Mouse (Mus musculus) midbrain, embryonic 15.5 days (tissue): ENCODE measurements at regions not wholly inside any gene's neighbourhood (a gene's known extent, or its start where the extent isn't known, plus 50 kb on each side); places are given as distances from the start of the nearest gene placed in this dataset.

ENCODE experiments used
- ATAC-seq: fragments of 200-750 bp; cut with Nextera tagmentation; replicated peaks from 2 replicates; pipeline ENCODE4 v1.8.0; 2017; ENCODE audit warnings: moderate TSS enrichment
- H3K27ac ChIP-seq: fragments of 300-500 bp; sonication (generic); 2 replicates; pipeline ENCODE4 v1.5.1; 2015; ENCODE audit warnings: mild to moderate bottlenecking, inconsistent platforms
- H3K27me3 ChIP-seq: fragments of 300-500 bp; sonication (generic); replicated peaks from 2 replicates; pipeline ENCODE4 v1.6.1; 2015; ENCODE audit warnings: inconsistent platforms
- H3K36me3 ChIP-seq: fragments of 300-500 bp; sonication (generic); replicated peaks from 2 replicates; pipeline ENCODE4 v1.6.1; 2015; ENCODE audit warnings: inconsistent platforms
- H3K4me1 ChIP-seq: fragments of 300-500 bp; sonication (generic); 2 replicates; pipeline ENCODE4 v1.6.1; 2015; ENCODE audit warnings: inconsistent platforms
- H3K4me2 ChIP-seq: fragments of 300-500 bp; sonication (generic); 2 replicates; pipeline ENCODE4 v1.6.1; 2015; ENCODE audit warnings: inconsistent platforms, mild to moderate bottlenecking, moderate library complexity
- H3K4me3 ChIP-seq: fragments of 300-500 bp; sonication (generic); 2 replicates; pipeline ENCODE4 v1.5.1; 2015; ENCODE audit warnings: mild to moderate bottlenecking, inconsistent platforms
- H3K9ac ChIP-seq: fragments of 300-500 bp; sonication (generic); 2 replicates; pipeline ENCODE4 v1.6.1; 2015; ENCODE audit warnings: mild to moderate bottlenecking, inconsistent platforms
- H3K9me3 ChIP-seq: fragments of 300-500 bp; sonication (generic); 2 replicates; pipeline ENCODE4 v1.6.1; 2016; ENCODE audit warnings: inconsistent platforms
- WGBS: fragments of 180-500 bp; shearing (Covaris S2); methylation state at CpG from one replicate; pipeline ENCODE4 v1.1.7; 2015; ENCODE audit warnings: mixed read lengths; 5-methylcytosine and 5-hydroxymethylcytosine counted together

DNA sequence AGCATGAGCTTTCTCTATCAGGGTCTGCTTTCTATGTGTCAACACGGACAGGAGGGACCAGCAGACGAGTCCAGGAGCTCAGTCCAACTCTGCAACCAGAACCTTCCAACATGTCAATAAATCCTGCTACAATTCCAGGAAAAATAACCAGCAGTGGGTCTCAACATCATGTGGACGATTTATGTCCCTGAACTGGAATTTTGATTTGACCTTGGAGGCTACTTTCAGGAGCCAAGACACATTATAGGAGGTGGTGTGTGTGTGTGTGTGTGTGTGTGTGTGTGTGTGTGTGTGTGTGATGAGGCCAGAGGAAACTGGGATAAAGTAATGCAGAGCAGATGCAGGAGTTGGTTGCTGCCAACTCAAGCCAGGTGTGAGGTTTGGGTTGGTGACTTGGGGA lies 107.8 kb downstream of the Edn3 start:
- WGBS: 83% methylated on average over 3 of the region's 3 CpGs
- peaks cover 4% of the 10 kb centered on the region for H3K4me1 ChIP-seq
- no peak for ATAC-seq
- H3K4me2 ChIP-seq: no peak overlapping the region
- H3K9me3 ChIP-seq: no peaks in the 10 kb centered on the region
- no peak overlapping the region for H3K4me3 ChIP-seq
- no peaks in the 10 kb centered on the region for H3K36me3 ChIP-seq
- no peak overlapping the region for H3K9ac ChIP-seq
- no peak overlapping the region for H3K27ac ChIP-seq
- H3K27me3 ChIP-seq: no peaks in the 10 kb centered on the region

DNA sequence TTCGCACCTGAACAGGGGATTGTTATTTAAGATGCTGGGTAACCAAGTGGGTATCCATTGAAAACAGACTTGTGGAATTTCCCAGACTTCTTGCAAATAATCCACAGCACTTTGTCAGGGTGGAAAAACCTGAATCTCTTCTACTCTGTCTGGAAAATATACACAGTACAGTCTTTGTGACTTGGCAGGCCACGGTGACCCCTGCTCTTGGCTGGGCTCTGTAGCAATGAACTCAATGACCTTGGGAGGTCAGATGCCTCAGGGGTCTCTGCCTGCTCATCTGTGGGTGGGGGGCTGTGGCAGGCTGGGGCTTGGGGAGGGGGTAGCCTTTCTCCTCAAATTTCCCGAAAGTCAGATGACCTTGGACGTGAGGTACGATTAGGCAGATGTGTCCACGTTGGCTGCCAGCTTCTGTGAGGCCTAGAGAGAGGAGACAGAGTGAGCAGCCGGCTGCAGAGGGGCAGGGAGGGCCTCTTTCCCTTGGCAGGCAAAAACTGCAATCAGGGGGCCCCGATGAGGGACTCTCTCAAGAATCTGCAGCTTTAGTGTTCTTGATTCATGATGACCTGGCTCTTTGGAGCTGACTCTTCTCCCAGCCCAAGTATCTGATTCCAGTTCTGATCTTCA lies 108.4 kb downstream of the Edn3 start:
- ATAC-seq: no peak
- Histone ChIP-seq H3K4me3 (no peak overlapping the region), H3K9ac (no peak overlapping the region), H3K27me3 (no peaks in the 10 kb centered on the region), H3K27ac (no peak overlapping the region), H3K4me1 (peaks cover 4% of the 10 kb centered on the region), H3K4me2 (no peak overlapping the region), H3K9me3 (no peaks in the 10 kb centered on the region), H3K36me3 (no peaks in the 10 kb centered on the region)
- WGBS: 78% methylated on average over 8 of the region's 8 CpGs

- Histone ChIP-seq H3K4me2 (no peak overlapping the region), H3K4me3 (no peak overlapping the region), H3K36me3 (no peaks in the 10 kb centered on the region), H3K9ac (no peak overlapping the region), H3K27ac (no peak overlapping the region), H3K9me3 (no peaks in the 10 kb centered on the region), H3K27me3 (no peaks in the 10 kb centered on the region), H3K4me1 (peaks cover 4% of the 10 kb centered on the region)
- WGBS: 62% methylated on average over 5 of the region's 5 CpGs
- ATAC-seq: no peak
Measured at GRCm38 (mm10) chr2:174870284-174870683, 109.9 kb downstream of the Edn3 start.

DNA sequence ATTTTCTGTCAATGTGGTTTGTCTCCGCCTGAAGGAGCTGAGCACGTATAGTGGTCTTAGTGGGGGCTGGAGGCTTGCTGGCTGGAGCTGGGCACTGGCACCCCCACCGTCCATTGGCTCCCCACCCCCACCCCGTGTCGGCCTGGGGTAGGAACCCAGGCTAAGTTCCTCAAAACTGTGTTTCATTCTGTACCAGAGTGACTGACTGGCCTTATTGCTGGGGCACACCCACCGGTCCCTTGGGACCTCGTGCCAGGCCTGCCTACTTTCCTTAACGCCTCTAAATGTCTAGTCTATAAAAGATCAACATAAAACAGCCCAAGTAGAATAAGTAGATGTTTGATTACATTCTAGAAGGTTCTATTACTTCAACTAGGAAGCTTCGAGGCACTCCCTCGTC lies 110.8 kb downstream of the Edn3 start:
- Histone ChIP-seq H3K36me3 (no peaks in the 10 kb centered on the region), H3K4me3 (no peak overlapping the region), H3K4me1 (peaks cover 4% of the 10 kb centered on the region), H3K9me3 (no peaks in the 10 kb centered on the region), H3K4me2 (no peak overlapping the region), H3K27ac (no peak overlapping the region), H3K9ac (no peak overlapping the region), H3K27me3 (no peaks in the 10 kb centered on the region)
- 86% methylated on average over 10 of the region's 10 CpGs for WGBS
- ATAC-seq: no peak

- no peak overlapping the region for H3K27ac ChIP-seq
- no peak overlapping the region for H3K9ac ChIP-seq
- peaks cover 4% of the 10 kb centered on the region for H3K4me1 ChIP-seq
- WGBS: 45% methylated on average over 3 of the region's 3 CpGs
- H3K4me3 ChIP-seq: no peak overlapping the region
- no peaks in the 10 kb centered on the region for H3K27me3 ChIP-seq
- H3K4me2 ChIP-seq: no peak overlapping the region
- no peaks in the 10 kb centered on the region for H3K9me3 ChIP-seq
- no peaks in the 10 kb centered on the region for H3K36me3 ChIP-seq
- ATAC-seq: no peak
Measured at GRCm38 (mm10) chr2:174871844-174872243, 111.4 kb downstream of the Edn3 start.

GRCm38 (mm10) chr2:174876886-174877285 lies 116.5 kb downstream of the Edn3 start:
- Histone ChIP-seq H3K4me3 (no peak overlapping the region), H3K9me3 (no peaks in the 10 kb centered on the region), H3K9ac (no peak overlapping the region), H3K4me2 (no peak overlapping the region), H3K27me3 (no peaks in the 10 kb centered on the region), H3K36me3 (no peaks in the 10 kb centered on the region), H3K27ac (no peak overlapping the region), H3K4me1 (peaks cover 3% of the 10 kb centered on the region)
- WGBS: 65% methylated on average over 5 of the region's 5 CpGs
- no peak for ATAC-seq

GRCm38 (mm10) chr2:174878979-174879378 lies 118.6 kb downstream of the Edn3 start:
- 72% methylated on average over 4 of the region's 4 CpGs for WGBS
- Histone ChIP-seq H3K4me2 (no peak overlapping the region), H3K9ac (no peak overlapping the region), H3K27ac (no peak overlapping the region), H3K36me3 (no peaks in the 10 kb centered on the region), H3K27me3 (no peaks in the 10 kb centered on the region), H3K4me3 (no peak overlapping the region), H3K4me1 (peaks cover 2% of the 10 kb centered on the region; the same call in 1 of the 2 replicates), H3K9me3 (no peaks in the 10 kb centered on the region)
- no peak for ATAC-seq

- Histone ChIP-seq H3K4me2 (no peak overlapping the region), H3K27me3 (no peaks in the 10 kb centered on the region), H3K27ac (no peak overlapping the region), H3K4me3 (no peak overlapping the region), H3K9me3 (no peaks in the 10 kb centered on the region), H3K4me1 (peaks cover 6% of the 10 kb centered on the region; the same call in 1 of the 2 replicates), H3K36me3 (no peaks in the 10 kb centered on the region), H3K9ac (no peak overlapping the region)
- 85% methylated on average over 13 of the region's 13 CpGs for WGBS
- ATAC-seq: no peak
Measured at GRCm38 (mm10) chr2:174880659-174881058, 120.2 kb downstream of the Edn3 start.

GRCm38 (mm10) chr2:174884232-174885225 lies 124.1 kb downstream of the Edn3 start:
- ATAC-seq: no peak
- no peak overlapping the region for H3K4me2 ChIP-seq
- H3K9ac ChIP-seq: no peak overlapping the region
- H3K9me3 ChIP-seq: no peaks in the 10 kb centered on the region
- no peak overlapping the region for H3K27ac ChIP-seq
- 62% methylated on average over 19 of the region's 19 CpGs for WGBS
- no peak overlapping the region for H3K4me3 ChIP-seq
- H3K36me3 ChIP-seq: no peaks in the 10 kb centered on the region
- H3K4me1 ChIP-seq: peaks cover 6% of the 10 kb centered on the region; the same call in 1 of the 2 replicates
- H3K27me3 ChIP-seq: no peaks in the 10 kb centered on the region

- H3K9me3 ChIP-seq: no peaks in the 10 kb centered on the region
- no peaks in the 10 kb centered on the region for H3K36me3 ChIP-seq
- no peaks in the 10 kb centered on the region for H3K27me3 ChIP-seq
- no peak; the same call in 1 of the 2 replicates for ATAC-seq
- no peak overlapping the region for H3K9ac ChIP-seq
- 76% methylated on average over 7 of the region's 7 CpGs for WGBS
- no peak overlapping the region for H3K4me2 ChIP-seq
- H3K4me1 ChIP-seq: no peaks in the 10 kb centered on the region
- H3K27ac ChIP-seq: no peak overlapping the region
- H3K4me3 ChIP-seq: no peak overlapping the region
Measured at GRCm38 (mm10) chr2:174892658-174893057, 117.4 kb upstream of the Gm14444 start.

DNA sequence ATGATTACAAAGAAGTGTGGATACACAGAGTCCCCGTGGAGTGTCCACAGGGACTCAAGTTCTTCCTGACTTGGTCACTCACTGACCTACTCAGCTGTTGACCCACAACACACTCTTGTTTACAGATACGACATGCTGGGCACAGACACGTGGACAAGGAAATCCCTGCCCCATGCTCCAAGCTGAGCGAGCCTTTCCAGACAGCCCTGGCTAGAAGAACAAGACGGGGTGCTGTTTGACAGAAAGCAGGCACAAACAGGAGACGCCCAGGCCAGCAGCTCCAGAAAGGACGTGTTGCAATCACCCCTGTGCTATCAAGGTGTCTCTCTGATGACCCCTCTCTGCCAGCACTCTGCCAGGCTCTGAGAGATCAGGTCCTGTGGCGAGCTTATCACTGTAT lies 112.6 kb upstream of the Gm14444 start:
- no peak overlapping the region for H3K4me2 ChIP-seq
- H3K4me1 ChIP-seq: no peaks in the 10 kb centered on the region
- no peaks in the 10 kb centered on the region for H3K36me3 ChIP-seq
- no peak for ATAC-seq
- H3K9me3 ChIP-seq: no peaks in the 10 kb centered on the region
- no peak overlapping the region for H3K4me3 ChIP-seq
- no peak overlapping the region for H3K27ac ChIP-seq
- no peaks in the 10 kb centered on the region for H3K27me3 ChIP-seq
- H3K9ac ChIP-seq: no peak overlapping the region
- 75% methylated on average over 8 of the region's 8 CpGs for WGBS

DNA sequence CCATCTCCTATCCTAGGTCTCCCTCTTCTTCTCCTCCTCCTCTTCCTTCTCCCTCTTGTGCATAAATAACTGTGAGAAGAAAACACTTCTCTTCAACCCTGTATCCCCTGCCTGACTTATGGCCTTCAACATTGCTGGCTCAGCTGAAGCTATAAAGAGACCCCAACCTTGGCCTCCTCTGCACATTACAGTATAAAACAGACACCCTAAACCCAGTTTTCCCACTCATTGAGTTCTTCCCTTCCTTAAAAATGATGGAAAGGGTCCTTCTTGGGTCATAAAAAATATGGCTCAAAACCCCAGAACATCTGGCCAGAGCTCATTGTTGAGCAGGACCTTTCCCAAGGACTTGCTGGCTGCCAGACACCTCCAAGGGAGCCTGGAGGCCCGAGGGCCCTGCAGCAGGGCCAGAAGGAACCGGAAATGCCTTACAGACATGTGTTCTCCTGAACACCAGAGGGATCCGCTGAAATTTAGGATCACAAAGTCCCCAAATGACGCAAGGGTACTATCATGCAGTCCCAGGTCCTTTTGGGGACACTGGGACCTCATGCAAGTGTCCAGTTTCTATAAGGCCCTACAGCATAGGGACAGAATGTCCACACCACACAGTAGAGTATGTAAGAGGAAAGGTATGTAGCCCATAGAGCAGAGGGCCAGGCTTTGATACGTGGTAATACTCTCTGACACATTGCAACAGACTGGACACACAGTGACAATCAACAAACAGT lies 109.9 kb upstream of the Gm14444 start:
- Histone ChIP-seq H3K36me3 (no peaks in the 10 kb centered on the region), H3K4me3 (no peak overlapping the region), H3K9me3 (no peaks in the 10 kb centered on the region), H3K4me2 (no peak overlapping the region), H3K9ac (no peak overlapping the region), H3K27ac (no peak overlapping the region), H3K27me3 (no peaks in the 10 kb centered on the region), H3K4me1 (no peaks in the 10 kb centered on the region)
- peak; percentile 51 for ATAC-seq
- 87% methylated on average over 5 of the region's 5 CpGs for WGBS
